Mouse (Mus musculus) MEL (cell line): ENCODE measurements at regions not wholly inside any gene's neighbourhood (a gene's known extent, or its start where the extent isn't known, plus 50 kb on each side); places are given as distances from the start of the nearest gene placed in this dataset.

Source experiments
- DNase-seq: peaks from one replicate; pipeline ENCODE4 v3.0.0; 2011; ENCODE audit warnings: low read depth, low spot score
- H3K27ac ChIP-seq: 2 replicates; pipeline ENCODE4 v1.5.1; 2012; ENCODE audit warnings: low read depth, mild to moderate bottlenecking, control low read depth, low read length, moderate library complexity; ENCODE audit not compliant: control insufficient read depth
- H3K27me3 ChIP-seq, 2 experiments: fragments of 150-350 bp in 1 of 2; sonication (generic) in 1 of 2; 2 replicates each; pipeline ENCODE4 v1.6.1; 2012; ENCODE audit warnings: low read length in 2 of 2, mild to moderate bottlenecking in 2 of 2, improper control_type of control experiment in 1 of 2, moderate library complexity in 1 of 2; ENCODE audit not compliant: insufficient read depth in 2 of 2, control insufficient read depth in 1 of 2
- H3K36me3 ChIP-seq, 2 experiments: 2 replicates each; pipeline ENCODE4 v1.6.1; 2012 to 2014; ENCODE audit warnings: low read length in 2 of 2, improper control_type of control experiment in 1 of 2, inconsistent platforms in 1 of 2, mild to moderate bottlenecking in 1 of 2; ENCODE audit not compliant: insufficient read depth in 2 of 2, control insufficient read depth in 1 of 2
- H3K4me1 ChIP-seq, 2 experiments: fragments of 150-350 bp in 1 of 2; sonication (generic) in 1 of 2; 2 replicates each; pipeline ENCODE4 v1.6.1; 2012; ENCODE audit warnings: low read length in 2 of 2, improper control_type of control experiment in 1 of 2, mild to moderate bottlenecking in 1 of 2; ENCODE audit not compliant: insufficient read depth in 2 of 2, control insufficient read depth in 1 of 2
- H3K4me3 ChIP-seq, 2 experiments: fragments of 150-350 bp in 1 of 2; sonication (generic) in 1 of 2; 2 replicates each; pipeline ENCODE4 v1.5.1; 2012; ENCODE audit warnings: low read depth in 2 of 2, low read length in 2 of 2, mild to moderate bottlenecking in 2 of 2, moderate library complexity in 2 of 2, control low read depth in 1 of 2, improper control_type of control experiment in 1 of 2; ENCODE audit not compliant: control insufficient read depth in 1 of 2, insufficient read depth in 1 of 2
- H3K79me2 ChIP-seq: 2 replicates; pipeline ENCODE4 v1.6.1; 2012; ENCODE audit warnings: mild to moderate bottlenecking, low read length, moderate library complexity; ENCODE audit not compliant: control insufficient read depth, poor library complexity, insufficient read depth
- H3K9ac ChIP-seq: 2 replicates; pipeline ENCODE4 v1.6.1; 2012; ENCODE audit warnings: low read depth, mild to moderate bottlenecking, control low read depth, low read length, moderate library complexity; ENCODE audit not compliant: control insufficient read depth, poor library complexity, severe bottlenecking
- H3K9me3 ChIP-seq: fragments of 150-350 bp; sonication (generic); replicated peaks from 2 replicates; pipeline ENCODE4 v1.6.1; 2012; ENCODE audit warnings: mild to moderate bottlenecking, low read length, improper control_type of control experiment, moderate library complexity; ENCODE audit not compliant: insufficient read depth
- BHLHE40 ChIP-seq: IDR thresholded peaks from 2 replicates; pipeline ENCODE4 v1.6.1; 2012; ENCODE audit warnings: low read depth, mild to moderate bottlenecking, inconsistent platforms, low read length, improper control_type of control experiment, borderline replicate concordance
- CHD1 ChIP-seq: IDR thresholded peaks from 2 replicates; pipeline ENCODE4 v1.6.1; 2012; ENCODE audit warnings: low read depth, mild to moderate bottlenecking, inconsistent platforms, low read length, improper control_type of control experiment
- ELF1 ChIP-seq: IDR thresholded peaks from 2 replicates; pipeline ENCODE4 v1.6.1; 2014; ENCODE audit warnings: low read depth, mild to moderate bottlenecking, inconsistent platforms, low read length, improper control_type of control experiment, moderate library complexity
- EP300 ChIP-seq, 2 experiments: IDR thresholded peaks; 2 replicates each; pipeline ENCODE4 v1.6.1; 2011; ENCODE audit warnings: improper control_type of control experiment in 2 of 2, low read length in 2 of 2, low read depth in 1 of 2, mild to moderate bottlenecking in 1 of 2
- ETS1 ChIP-seq: IDR thresholded peaks from 2 replicates; pipeline ENCODE4 v1.6.1; 2012; ENCODE audit warnings: low read depth, mild to moderate bottlenecking, inconsistent platforms, low read length, improper control_type of control experiment, moderate library complexity
- GABPA ChIP-seq: IDR thresholded peaks from 2 replicates; pipeline ENCODE4 v1.6.1; 2012; ENCODE audit warnings: low read depth, mild to moderate bottlenecking, inconsistent platforms, low read length, improper control_type of control experiment, moderate library complexity
- JUND ChIP-seq: IDR thresholded peaks from 2 replicates; pipeline ENCODE4 v1.6.1; 2011; ENCODE audit warnings: low read depth, mild to moderate bottlenecking, improper control_type of control experiment, low read length
- KAT2A ChIP-seq: conservative IDR thresholded peaks from 2 replicates; pipeline ENCODE4 v1.6.1; 2012; ENCODE audit warnings: low read depth, low read length, improper control_type of control experiment, inconsistent platforms
- MAFK ChIP-seq: IDR thresholded peaks from 2 replicates; pipeline ENCODE4 v1.6.1; 2011; ENCODE audit warnings: low read depth, mild to moderate bottlenecking, low read length, improper control_type of control experiment, borderline replicate concordance
- MEF2A ChIP-seq: IDR thresholded peaks from 2 replicates; pipeline ENCODE4 v1.6.1; 2014; ENCODE audit warnings: low read depth, mild to moderate bottlenecking, inconsistent platforms, low read length, improper control_type of control experiment; ENCODE audit not compliant: poor library complexity, insufficient replicate concordance, severe bottlenecking; ENCODE audit errors: extremely low read depth
- MYB ChIP-seq: IDR thresholded peaks from 2 replicates; pipeline ENCODE4 v1.6.1; 2011; ENCODE audit warnings: mild to moderate bottlenecking, low read depth, low read length, improper control_type of control experiment
- NELFE ChIP-seq: IDR thresholded peaks from 2 replicates; pipeline ENCODE4 v1.6.1; 2011; ENCODE audit warnings: low read depth, low read length, improper control_type of control experiment
- NRF1 ChIP-seq: IDR thresholded peaks from 2 replicates; pipeline ENCODE4 v1.6.1; 2014; ENCODE audit warnings: low read depth, mild to moderate bottlenecking, inconsistent platforms, low read length, improper control_type of control experiment, moderate library complexity; ENCODE audit not compliant: poor library complexity, insufficient read depth, severe bottlenecking
- POLR2A ChIP-seq, 2 experiments: IDR thresholded peaks; 2 replicates each; pipeline ENCODE4 v1.6.1; 2011 to 2012; ENCODE audit warnings: low read length in 2 of 2, mild to moderate bottlenecking in 2 of 2, control low read depth in 1 of 2, improper control_type of control experiment in 1 of 2, low read depth in 1 of 2, moderate library complexity in 1 of 2; ENCODE audit not compliant: control insufficient read depth in 1 of 2, insufficient read depth in 1 of 2, poor library complexity in 1 of 2
- POLR2AphosphoS2 ChIP-seq: IDR thresholded peaks from 2 replicates; pipeline ENCODE4 v1.6.1; 2011; ENCODE audit warnings: low read length, improper control_type of control experiment
- RAD21 ChIP-seq: IDR thresholded peaks from 2 replicates; pipeline ENCODE4 v1.6.1; 2011; ENCODE audit warnings: mild to moderate bottlenecking, low read depth, low read length, improper control_type of control experiment
- RCOR1 ChIP-seq: IDR thresholded peaks from 2 replicates; pipeline ENCODE4 v1.6.1; 2012; ENCODE audit warnings: low read depth, mild to moderate bottlenecking, inconsistent platforms, low read length, improper control_type of control experiment
- SIN3A ChIP-seq: IDR thresholded peaks from 2 replicates; pipeline ENCODE4 v1.6.1; 2012; ENCODE audit warnings: low read length, improper control_type of control experiment, inconsistent platforms
- TCF12 ChIP-seq: IDR thresholded peaks from 2 replicates; pipeline ENCODE4 v1.6.1; 2014; ENCODE audit warnings: low read depth, mild to moderate bottlenecking, inconsistent platforms, low read length, improper control_type of control experiment, moderate library complexity
- UBTF ChIP-seq: IDR thresholded peaks from 2 replicates; pipeline ENCODE4 v1.6.1; 2012; ENCODE audit warnings: low read depth, mild to moderate bottlenecking, inconsistent platforms, low read length, improper control_type of control experiment, moderate library complexity, borderline replicate concordance; ENCODE audit not compliant: insufficient read depth
- USF2 ChIP-seq, 2 experiments: IDR thresholded peaks; 2 replicates each; pipeline ENCODE4 v1.6.1; 2011 to 2012; ENCODE audit warnings: improper control_type of control experiment in 2 of 2, low read length in 2 of 2, borderline replicate concordance in 1 of 2, inconsistent platforms in 1 of 2, low read depth in 1 of 2, mild to moderate bottlenecking in 1 of 2; ENCODE audit not compliant: insufficient read depth in 1 of 2
- ZKSCAN1 ChIP-seq: IDR thresholded peaks from 2 replicates; pipeline ENCODE4 v1.6.1; 2012; ENCODE audit warnings: low read depth, mild to moderate bottlenecking, inconsistent platforms, low read length, improper control_type of control experiment, moderate library complexity
- ZMIZ1 ChIP-seq: IDR thresholded peaks from 2 replicates; pipeline ENCODE4 v1.6.1; 2012; ENCODE audit warnings: low read depth, mild to moderate bottlenecking, inconsistent platforms, low read length, improper control_type of control experiment, moderate library complexity
- ZNF384 ChIP-seq: IDR thresholded peaks from 2 replicates; pipeline ENCODE4 v1.6.1; 2012; ENCODE audit warnings: low read depth, mild to moderate bottlenecking, inconsistent platforms, low read length, improper control_type of control experiment

GRCm38 (mm10) chr8:25332120-25332607 lies 508.0 kb upstream of the Adam5 start:
- Histone ChIP-seq H3K4me3 (no peak overlapping the region), H3K79me2 (no peaks in the 10 kb centered on the region), H3K27ac (no peak overlapping the region), H3K9ac (no peak overlapping the region), H3K36me3 (peaks cover 0 to 7% of the 10 kb centered on the region in 2 experiments; a peak in 2 of 4 replicates), H3K9me3 (no peaks in the 10 kb centered on the region), H3K27me3 (0 out of 4 replicates have a peak, but pooled peaks cover 0 to 1% of the 10 kb centered on the region in 2 experiments), H3K4me1 (peaks cover 0 to 3% of the 10 kb centered on the region in 2 experiments; a peak in 1 of 4 replicates)
- no peak for DNase-seq
- no peak for TF ChIP-seq ZKSCAN1
- TF ChIP-seq GABPA: no peak
- no peak for TF ChIP-seq POLR2AphosphoS2
- no peak for TF ChIP-seq SIN3A
- no peak for TF ChIP-seq UBTF
- no peak for TF ChIP-seq JUND
- TF ChIP-seq MEF2A: no peak
- no peak for TF ChIP-seq NRF1
- no peak for TF ChIP-seq KAT2A
- no peak for TF ChIP-seq TCF12
- TF ChIP-seq ELF1: no peak
- no peak for TF ChIP-seq ZNF384
- no peak for TF ChIP-seq MAFK

GRCm38 (mm10) chr8:25331161-25331776 lies 507.1 kb upstream of the Adam5 start:
- 0 out of 4 replicates have a peak, but pooled peaks cover 0 to 1% of the 10 kb centered on the region in 2 experiments for H3K27me3 ChIP-seq
- TF ChIP-seq MYB (no peak), GABPA (no peak), KAT2A (no peak), BHLHE40 (no peak), RCOR1 (no peak), POLR2A (IDR thresholded peaks at IDR 0.05; ENCODE audit: control insufficient read depth in 1 of 2, insufficient read depth in 1 of 2, low read depth in 1 of 2, low read length in 2 of 2, poor library complexity in 1 of 2) (no peak), RAD21 (no peak), EP300 (IDR thresholded peaks at IDR 0.05; ENCODE audit: low read depth in 1 of 2, low read length in 2 of 2) (no peak), NELFE (no peak), ZMIZ1 (no peak), CHD1 (no peak), ETS1 (no peak), USF2 (IDR thresholded peaks at IDR 0.05; ENCODE audit: borderline replicate concordance in 1 of 2, insufficient read depth in 1 of 2, low read depth in 1 of 2, low read length in 2 of 2) (no peak), TCF12 (no peak)
- TF ChIP-seq, all 39 proteins: peak for 0
- Histone ChIP-seq H3K27ac (no peak overlapping the region), H3K4me3 (no peak overlapping the region), H3K4me1 (peaks cover 0 to 3% of the 10 kb centered on the region in 2 experiments; a peak in 1 of 4 replicates), H3K79me2 (no peaks in the 10 kb centered on the region), H3K36me3 (peaks cover 0 to 7% of the 10 kb centered on the region in 2 experiments; a peak in 2 of 4 replicates), H3K9ac (no peak overlapping the region), H3K9me3 (no peaks in the 10 kb centered on the region)
- no peak for DNase-seq
